Mouse (Mus musculus) layer of hippocampus, adult 8-10 months (tissue): ENCODE results near the gene Smim12. TPM values are rescaled to one million over a fixed set of nuclear protein-coding genes. Genes with fewer than 3 reads are reported as not detected.

Experiments
- DNase-seq, 2 experiments: peaks; one replicate each; pipeline ENCODE4 v3.0.0; 2022; ENCODE audit warnings: low spot score in 2 of 2
- total RNA-seq, 4 experiments: library from RNA; stranded (reverse); gene quantifications; 2 replicates each; pipeline ENCODE4 v1.2.4; 2022

Smim12 gene
- total RNA-seq, 4 experiments from 2014 or later, result 53.6 to 54.6 (median 54.1) TPM

GRCm38 (mm10) chr4:127233416-127234125 lies 10.0 kb upstream of the Smim12 start:
- no peak for DNase-seq

GRCm38 (mm10) chr4:127235742-127236487 lies 7.7 kb upstream of the Smim12 start:
- peak in 1 of 2 experiments; percentile 72 for DNase-seq

GRCm38 (mm10) chr4:127236631-127237030 lies 7.0 kb upstream of the Smim12 start:
- no peak for DNase-seq

- no peak for DNase-seq
Observed at GRCm38 (mm10) chr4:127237271-127237670, 6.3 kb upstream of the Smim12 start.

- DNase-seq, result no peak
Observed at GRCm38 (mm10) chr4:127242696-127243095, 888 bp upstream of the Smim12 start.

GRCm38 (mm10) chr4:127243953-127244352 lies 369 bp downstream of the Smim12 start:
- no peak for DNase-seq

GRCm38 (mm10) chr4:127249701-127250349 lies 6.2 kb downstream of the Smim12 start:
- peak; percentile 92 to 98 for DNase-seq

GRCm38 (mm10) chr4:127251963-127252585 lies 8.5 kb downstream of the Smim12 start:
- DNase-seq, result peak in 1 of 2 experiments; percentile 41

GRCm38 (mm10) chr4:127256739-127257138 lies 13.2 kb downstream of the Smim12 start:
- DNase-seq, result no peak

- DNase-seq, result no peak
Observed at GRCm38 (mm10) chr4:127258186-127258897, 14.8 kb downstream of the Smim12 start.

- DNase-seq, result no peak
Observed at GRCm38 (mm10) chr4:127261601-127262000, 18.0 kb downstream of the Smim12 start.

GRCm38 (mm10) chr4:127263438-127264182 lies 20.0 kb downstream of the Smim12 start:
- no peak for DNase-seq

- no peak for DNase-seq
Observed at GRCm38 (mm10) chr4:127264183-127264554, 20.6 kb downstream of the Smim12 start.

- no peak for DNase-seq
Observed at GRCm38 (mm10) chr4:127278451-127279001, 34.9 kb downstream of the Smim12 start.

GRCm38 (mm10) chr4:127279241-127279640 lies 35.7 kb downstream of the Smim12 start:
- DNase-seq, result no peak

GRCm38 (mm10) chr4:127286907-127287306 lies 43.3 kb downstream of the Smim12 start:
- no peak for DNase-seq

- no peak for DNase-seq
Observed at GRCm38 (mm10) chr4:127289039-127289548, 45.5 kb downstream of the Smim12 start.

GRCm38 (mm10) chr4:127292631-127293030 lies 49.0 kb downstream of the Smim12 start:
- no peak for DNase-seq
